Mouse (Mus musculus) heart, adult 18-20 months (tissue): Measurements from ENCODE around the gene Fgfr2. TPM values are rescaled to one million over a fixed set of nuclear protein-coding genes. Genes with fewer than 3 reads are reported as not detected.
A peak's percentile ranks its signal among the peaks of the same experiment; 100 is the strongest.

Experiments
- DNase-seq, 2 experiments: peaks; one replicate each; pipeline ENCODE4 v3.0.0; 2021 to 2022; ENCODE audit warnings: mixed read lengths in 1 of 2
- total RNA-seq, 2 experiments: library from RNA; stranded (reverse); gene quantifications; 2 replicates each; pipeline ENCODE4 v1.2.3; 2021

Fgfr2 gene
- total RNA-seq, 2 experiments from 2014 or later, result 1.3 to 2.6 TPM

GRCm38 (mm10) chr7:132610468-132611318, 512.5 kb downstream of the Fgfr2 start, which contains the start of gene Lhpp:
Gene Lhpp, plus strand, starts transcription at chr7:132610638.
- peak; percentile 87 to 88 for DNase-seq

GRCm38 (mm10) chr7:132608316-132609020, 514.7 kb downstream of the Fgfr2 start:
- DNase-seq, result no peak

- no peak for DNase-seq
These were observed 517.5 kb downstream of the Fgfr2 start for GRCm38 (mm10) chr7:132605689-132606088.

GRCm38 (mm10) chr7:132604720-132605119, 518.4 kb downstream of the Fgfr2 start:
- no peak for DNase-seq

- no peak for DNase-seq
These were observed 522.2 kb downstream of the Fgfr2 start for GRCm38 (mm10) chr7:132600926-132601325.

- no peak for DNase-seq
These were observed 523.1 kb downstream of the Fgfr2 start for GRCm38 (mm10) chr7:132600026-132600425.

- DNase-seq, result no peak
These were observed 523.8 kb downstream of the Fgfr2 start, which contains the start of gene Nkx1-2 for GRCm38 (mm10) chr7:132599071-132599975. Gene Nkx1-2, minus strand, starts transcription at chr7:132599637.

- no peak for DNase-seq
These were observed 525.7 kb downstream of the Fgfr2 start for GRCm38 (mm10) chr7:132597251-132598041.

GRCm38 (mm10) chr7:132596557-132597250, 526.4 kb downstream of the Fgfr2 start:
- no peak for DNase-seq

- DNase-seq, result no peak
These were observed 527.4 kb downstream of the Fgfr2 start for GRCm38 (mm10) chr7:132595787-132596186.

GRCm38 (mm10) chr7:132594325-132594724, 528.8 kb downstream of the Fgfr2 start:
- DNase-seq, result no peak

- no peak for DNase-seq
These were observed 529.4 kb downstream of the Fgfr2 start for GRCm38 (mm10) chr7:132593762-132594161.

GRCm38 (mm10) chr7:132589610-132590009, 533.5 kb downstream of the Fgfr2 start:
- DNase-seq, result no peak

- no peak for DNase-seq
These were observed 536.0 kb downstream of the Fgfr2 start for GRCm38 (mm10) chr7:132587167-132587566.

GRCm38 (mm10) chr7:132585695-132586491, 537.3 kb downstream of the Fgfr2 start:
- DNase-seq, result no peak

- DNase-seq, result no peak
These were observed 541.7 kb downstream of the Fgfr2 start for GRCm38 (mm10) chr7:132581441-132581840.

- DNase-seq, result no peak
These were observed 542.6 kb downstream of the Fgfr2 start for GRCm38 (mm10) chr7:132580511-132580910.

- DNase-seq, result no peak
These were observed 546.3 kb downstream of the Fgfr2 start for GRCm38 (mm10) chr7:132576891-132577290.

- peak; percentile 95 to 97 for DNase-seq
These were observed 547.0 kb downstream of the Fgfr2 start, which contains the start of gene Oat for GRCm38 (mm10) chr7:132576116-132576650. Gene Oat, minus strand, starts transcription at chr7:132576398.
